In the genomic region with DNA sequence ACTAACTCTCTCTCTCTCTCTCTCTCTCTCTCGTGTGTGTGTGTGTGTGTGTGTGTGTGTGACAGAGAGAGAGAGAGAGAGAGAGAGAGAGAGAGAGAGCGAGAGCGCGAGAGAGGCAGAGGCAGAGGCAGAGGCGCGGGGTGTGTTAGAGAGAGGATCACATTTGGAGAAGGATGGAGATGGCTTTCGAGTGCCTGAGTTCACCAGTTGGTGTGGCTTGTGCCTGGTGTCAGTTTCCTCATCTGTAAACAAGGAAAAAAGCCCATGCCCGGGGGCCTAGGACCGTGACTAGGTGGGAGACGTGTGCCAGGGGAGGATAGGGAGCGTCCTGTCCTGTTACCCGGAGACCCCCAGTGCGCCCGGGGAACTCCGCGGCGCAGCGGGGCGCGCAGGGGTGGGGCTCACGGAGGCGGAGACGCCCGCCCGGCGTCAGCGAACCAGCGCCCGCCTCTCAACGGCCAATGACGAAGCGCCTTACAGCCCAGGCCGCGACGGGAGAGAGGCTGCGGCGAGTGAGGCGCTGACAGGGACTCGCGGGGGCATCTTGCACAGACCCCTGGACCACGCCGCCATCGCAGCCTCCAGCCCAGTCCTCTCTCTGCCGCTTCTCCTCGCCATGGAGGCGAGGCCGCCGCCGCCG, we compare ENCODE assay signal across 8 mouse cellular contexts. TPM values are rescaled to one million over a fixed set of nuclear protein-coding genes. Genes with fewer than 3 reads are reported as not detected.
DNase-seq lines count a peak whose midpoint lies in the region; ATAC-seq and TF ChIP-seq lines count a peak whose summit lies in the region.

A gene (plus strand): TSS at position 485 of the 640 bp plus-strand sequence.

- peak within 1 kb of the TSS; percentile 75 for H3K4me2 ChIP-seq in forebrain, embryonic 13.5 days
- peak within 1 kb of the TSS; percentile 83 for H3K4me2 ChIP-seq in neural tube, embryonic 15.5 days

- intact Hi-C loops in heart, postnatal 10 days (cut with DNase I) = loop anchor here (2.0 to 5.0 kb wide), 2 partner anchors 27 to 42 kb away; no protein-coding TSS in a partner anchor

- H3K27me3 ChIP-seq in E14TG2a.4 (ENCODE audit: insufficient read depth, low read length) = peaks cover 37% of the 10 kb centered on the region
- peaks cover 10% of the 10 kb centered on the region for H3K27me3 ChIP-seq in forebrain, embryonic 13.5 days
- no peaks in the 10 kb centered on the region for H3K27me3 ChIP-seq in neural tube, embryonic 15.5 days (replicated peaks)

- H3K9ac ChIP-seq in forebrain, embryonic 13.5 days = peak within 1 kb of the TSS; percentile 90
- peak within 1 kb of the TSS; percentile 94 for H3K9ac ChIP-seq in neural tube, embryonic 15.5 days (replicated peaks)

- no peaks in the 10 kb centered on the region for H3K9me3 ChIP-seq in E14TG2a.4 (ENCODE audit: low read length)
- no peaks in the 10 kb centered on the region for H3K9me3 ChIP-seq in forebrain, embryonic 13.5 days (replicated peaks)
- H3K9me3 ChIP-seq in neural tube, embryonic 15.5 days (replicated peaks) = no peaks in the 10 kb centered on the region

- peak within 1 kb of the TSS; percentile 84 for H3K27ac ChIP-seq in forebrain, embryonic 13.5 days
- peak within 1 kb of the TSS; percentile 94 for H3K27ac ChIP-seq in neural tube, embryonic 15.5 days (replicated peaks)

- peak; percentile 82 for DNase-seq in c-Kit-positive CD71-positive TER-119-positive erythroid progenitor cells, embryonic 14.5 days (ENCODE audit: low spot score)
- DNase-seq in heart, postnatal 10 days = peak; percentile 95 to 96
- peak; percentile 92 for DNase-seq in layer of hippocampus, adult 11-12 months (ENCODE audit: low spot score)
- DNase-seq in lung, adult 18-20 months = peak; percentile 89 to 90
- DNase-seq in testis, postnatal 14 days (ENCODE audit: low spot score) = peak; percentile 87

- H3K36me3 ChIP-seq in E14TG2a.4 (ENCODE audit: insufficient read depth, low read length) = peaks cover 9% of the 10 kb centered on the region; the same call in 1 of the 2 replicates
- peaks cover 10% of the 10 kb centered on the region; the same call in 1 of the 2 replicates for H3K36me3 ChIP-seq in forebrain, embryonic 13.5 days (ENCODE audit: poor library complexity, severe bottlenecking)
- no peaks in the 10 kb centered on the region for H3K36me3 ChIP-seq in neural tube, embryonic 15.5 days

- peak within 1 kb of the TSS; percentile 90 for H3K4me3 ChIP-seq in E14TG2a.4 (replicated peaks; ENCODE audit: low read length)
- H3K4me3 ChIP-seq in forebrain, embryonic 13.5 days = peak within 1 kb of the TSS; percentile 67
- peak within 1 kb of the TSS; percentile 91 for H3K4me3 ChIP-seq in neural tube, embryonic 15.5 days (replicated peaks)

- peaks cover 17% of the 10 kb centered on the region for H3K4me1 ChIP-seq in E14TG2a.4 (replicated peaks; ENCODE audit: low read depth, low read length)
- H3K4me1 ChIP-seq in forebrain, embryonic 13.5 days = peaks cover 44% of the 10 kb centered on the region
- peaks cover 41% of the 10 kb centered on the region for H3K4me1 ChIP-seq in neural tube, embryonic 15.5 days

- under 1% methylated on average over 41 of the region's 50 CpGs for WGBS in forebrain, embryonic 13.5 days
- WGBS in neural tube, embryonic 15.5 days = 0% methylated on average over 46 of the region's 50 CpGs

- no peak for TF ChIP-seq CTCF in E14TG2a.4 (conservative IDR thresholded peaks at IDR 0.05; ENCODE audit: low read length)

- peak; percentile 98 for ATAC-seq in forebrain, embryonic 13.5 days
- peak; percentile 98 for ATAC-seq in neural tube, embryonic 15.5 days (ENCODE audit: low FRiP score)

RNA-seq across cellular contexts. Expression of the gene that starts here (rescaled TPM):
- polyA plus RNA-seq in forebrain, embryonic 13.5 days (2015; fragmentation: Nextera tagmentation; extraction: Ambion mirVana) = 120 and 122 TPM in 2 replicates
- total RNA-seq in heart, postnatal 10 days (2021) = 10 to 100 TPM; 76.0 to 76.1 TPM
- 123 and 129 TPM in 2 replicates for polyA plus RNA-seq in neural tube, embryonic 15.5 days (2015; fragmentation: Nextera tagmentation; extraction: Ambion mirVana)

Comparison
In these comparisons a context has a peak if more than half of its experiments do, and no peak if none do; other contexts are left out.
1. Peak in every context shown above with its lines: DNase-seq, ATAC-seq, H3K4me3 ChIP-seq and H3K27ac ChIP-seq.